Mouse (Mus musculus): Measurements from ENCODE around the gene Rubcnl.

- TF ChIP-seq CTCF (IDR thresholded peaks at IDR 0.05) (no peak), POLR2A (IDR thresholded peaks at IDR 0.05; ENCODE audit: insufficient read depth, low read depth, low read length) (no peak)
Measured at GRCm38 (mm10) chr14:75032742-75033141, 16.9 kb downstream of the Rubcnl start.
